Mouse (Mus musculus) lung, adult 18-20 months (tissue): ENCODE measurements around the gene Lekr1.

ENCODE experiments used
- DNase-seq, 2 experiments: peaks; one replicate each; pipeline ENCODE4 v3.0.0; 2022; ENCODE audit warnings: mixed read lengths in 2 of 2

Lekr1 gene

DNA sequence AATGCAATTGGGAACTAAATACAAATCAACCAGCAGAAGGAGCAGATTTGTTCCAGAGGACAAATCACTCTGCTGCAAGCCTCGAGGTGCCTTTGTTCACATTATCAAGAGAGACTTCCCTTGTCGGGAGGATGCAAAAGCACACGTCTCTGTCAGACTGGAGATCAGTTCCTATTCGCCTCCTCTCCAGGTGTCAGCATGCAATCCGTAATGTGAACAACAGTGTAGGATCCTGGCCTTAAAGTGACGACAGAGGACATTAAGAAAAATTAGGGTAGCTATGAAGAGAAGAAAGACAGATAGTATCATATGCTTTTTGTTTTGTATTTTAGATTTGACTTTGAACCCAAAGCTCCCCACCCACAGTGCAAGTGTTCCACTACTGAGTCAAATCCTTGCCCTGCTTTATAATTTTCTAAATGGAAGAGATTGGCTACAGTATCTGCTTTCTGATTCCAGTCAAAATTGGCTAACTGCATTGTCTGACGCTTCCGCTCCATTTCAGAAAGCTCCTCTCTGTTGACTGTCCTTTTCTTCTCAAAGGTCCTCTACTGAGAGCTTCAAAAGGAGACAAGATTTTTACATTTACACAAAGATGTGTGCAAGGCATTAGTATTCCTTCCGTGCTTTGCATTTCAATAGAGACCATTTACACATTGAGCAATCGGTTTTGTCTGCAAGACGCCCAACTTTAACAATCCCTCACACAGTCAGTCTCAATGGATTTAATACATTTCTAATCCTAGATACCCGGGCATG lies 8.9 kb upstream of the Lekr1 start:
- no peak for DNase-seq

DNA sequence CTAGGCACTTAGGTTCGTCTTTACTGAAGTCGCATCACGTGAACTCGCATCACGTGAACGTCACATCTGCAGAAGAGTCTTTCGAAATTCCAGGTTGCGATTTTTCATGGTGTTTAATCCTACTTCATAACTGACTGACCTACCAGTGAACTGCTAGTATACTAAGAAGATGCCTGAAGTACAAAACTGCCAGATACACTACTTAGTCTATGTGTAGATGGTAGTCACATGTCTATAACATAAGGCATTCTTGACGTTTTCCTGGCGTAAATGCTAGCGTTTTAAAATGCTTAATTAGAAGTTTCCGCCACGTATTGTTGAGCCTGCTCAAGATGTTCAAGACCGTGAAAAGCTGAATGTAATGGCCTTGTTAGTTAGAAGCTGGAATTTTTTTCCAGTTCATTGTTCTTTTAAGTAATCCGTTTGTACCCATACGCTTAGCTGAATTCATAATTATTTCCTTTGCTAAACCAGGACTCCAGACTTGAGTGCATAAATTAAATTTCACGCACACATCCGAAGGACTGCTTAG lies 7.9 kb upstream of the Lekr1 start:
- no peak for DNase-seq

DNA sequence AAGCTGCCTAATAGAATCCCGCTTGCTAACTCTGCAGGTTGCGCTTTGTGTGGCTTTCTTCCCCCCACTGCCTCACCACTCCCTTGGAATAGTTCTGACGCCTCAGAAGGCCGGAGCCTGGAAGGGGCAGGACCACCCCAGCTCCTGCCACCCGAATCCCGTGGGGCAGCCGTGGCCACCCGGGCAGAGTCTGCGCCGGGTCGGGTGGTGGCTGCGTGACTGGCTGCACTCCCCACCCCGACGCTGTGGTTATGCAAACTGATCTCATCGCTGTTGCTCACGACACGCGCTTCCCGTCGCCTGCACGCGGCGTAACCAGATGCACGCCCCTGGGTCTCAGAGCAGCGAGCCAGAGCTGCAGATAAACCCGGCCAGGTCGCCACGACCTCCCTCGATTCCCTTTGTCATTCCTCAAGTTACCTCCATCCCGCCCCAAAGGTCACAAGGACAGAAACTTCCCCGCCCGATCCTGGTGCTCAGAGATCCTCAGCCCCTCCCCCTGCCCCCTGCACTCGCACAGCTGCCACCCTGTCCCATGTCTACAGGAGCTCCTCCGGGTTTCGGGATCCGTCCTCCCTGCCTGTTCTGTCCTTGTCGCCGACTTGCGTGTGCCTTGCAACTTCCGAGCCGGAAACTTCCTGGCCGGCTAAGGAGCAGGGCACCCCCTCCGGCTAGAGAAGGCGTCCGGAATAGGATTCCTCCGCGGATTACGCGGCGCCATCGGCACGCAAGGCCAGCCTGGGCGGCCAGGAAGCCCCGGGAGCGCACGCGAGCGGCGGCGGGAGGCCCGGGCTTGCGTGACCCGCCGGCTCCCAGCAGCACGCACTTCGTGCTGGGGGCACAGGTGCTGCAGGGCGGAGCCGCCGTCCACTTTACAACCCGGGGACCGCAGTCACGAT lies 7.1 kb upstream of the Lekr1 start:
- DNase-seq, result peak; percentile 78 to 82

DNA sequence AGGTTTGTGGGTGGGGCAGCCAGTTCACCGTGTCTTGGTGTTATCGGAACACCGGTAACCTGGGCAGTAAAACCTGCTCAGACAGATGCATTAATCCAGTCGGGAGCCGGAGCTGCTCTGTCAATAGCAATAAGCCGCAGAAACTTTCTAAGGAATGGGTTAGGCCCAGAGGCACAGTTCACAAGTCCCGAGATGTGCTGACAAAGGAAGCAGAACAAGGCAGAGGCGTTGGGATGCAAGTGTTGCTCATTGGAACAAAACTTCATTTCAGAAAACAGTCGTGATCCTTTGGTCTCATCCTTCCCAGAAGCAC lies 6.5 kb upstream of the Lekr1 start:
- DNase-seq, result no peak

DNA sequence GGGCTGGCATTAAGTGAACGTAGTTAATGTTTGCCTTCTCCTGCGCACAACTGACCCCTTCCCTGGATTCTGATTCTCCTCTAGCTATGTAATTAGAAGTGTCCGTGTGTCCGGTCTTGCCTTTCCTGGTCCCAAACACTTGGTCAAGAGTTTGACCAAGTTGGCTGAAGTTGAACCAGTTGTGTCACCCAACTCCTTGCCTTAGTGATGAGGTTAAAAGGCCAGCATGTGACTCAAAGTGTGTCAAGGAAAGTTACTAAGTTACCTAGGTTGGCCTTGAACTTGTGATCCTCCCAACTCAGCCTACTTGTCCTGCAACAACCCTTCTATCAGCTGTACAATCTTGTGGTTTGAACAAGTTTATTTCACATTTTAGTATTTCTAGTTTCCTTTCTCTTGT lies 5.7 kb upstream of the Lekr1 start:
- no peak for DNase-seq

DNA sequence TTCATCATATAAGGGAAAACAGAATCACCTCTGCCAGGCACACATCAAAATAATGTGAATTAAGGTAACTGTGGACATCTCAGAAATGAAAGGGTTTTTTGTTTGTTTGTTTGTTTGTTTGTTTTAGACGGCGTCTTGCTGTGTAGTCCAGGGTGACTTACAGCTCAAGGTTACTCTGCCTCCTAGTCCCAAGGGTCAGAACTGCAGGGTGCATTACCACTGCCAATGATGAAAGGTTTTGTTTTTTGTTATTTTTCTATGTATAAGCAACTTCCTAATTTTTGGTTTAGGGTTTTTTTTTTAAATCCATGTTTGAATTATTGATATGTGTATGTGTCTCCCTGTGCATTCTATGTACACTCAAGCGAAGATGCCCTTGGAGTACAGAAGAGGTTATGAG lies 4.3 kb upstream of the Lekr1 start:
- DNase-seq, result no peak

DNA sequence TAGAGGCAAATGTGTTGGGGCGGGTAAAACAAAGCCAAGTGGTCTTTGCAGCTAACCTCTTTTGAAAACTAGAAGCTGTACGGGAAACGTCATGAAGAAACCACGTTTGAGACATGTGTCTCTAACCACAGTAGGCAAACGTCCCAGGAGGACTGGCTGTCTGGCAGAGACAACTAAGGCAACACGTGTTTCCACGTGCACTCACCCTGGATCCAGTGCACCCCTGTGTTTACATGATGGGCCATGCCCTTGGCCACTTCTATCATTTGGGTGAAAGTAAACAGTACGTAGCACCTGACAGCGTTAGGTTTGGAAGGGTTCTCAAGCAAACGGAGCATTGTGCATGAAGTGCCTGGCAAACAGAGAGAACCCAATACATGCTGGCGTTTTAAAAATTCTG lies 2.9 kb upstream of the Lekr1 start:
- peak; percentile 50 to 69 for DNase-seq

DNA sequence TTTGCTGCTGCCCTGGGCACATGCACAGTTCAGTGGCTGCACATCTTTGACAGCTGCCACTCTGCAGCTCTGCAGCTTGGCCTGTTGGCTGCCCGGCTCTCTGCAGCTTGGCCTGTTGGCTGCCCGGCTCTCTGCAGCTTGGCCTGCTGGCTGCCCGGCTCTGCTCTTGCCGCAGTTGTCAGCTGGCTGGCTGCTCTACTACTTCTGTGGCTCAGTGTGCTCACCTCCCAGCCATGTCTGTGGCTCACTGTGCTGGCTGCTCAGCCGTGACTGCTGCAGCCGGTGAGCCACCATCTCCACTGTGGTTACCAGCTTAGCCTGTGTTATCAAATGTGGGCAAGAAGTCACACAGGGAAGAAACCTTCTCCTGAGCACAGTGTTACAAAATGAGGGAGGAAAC lies 4.2 kb downstream of the Lekr1 start:
- no peak for DNase-seq

DNA sequence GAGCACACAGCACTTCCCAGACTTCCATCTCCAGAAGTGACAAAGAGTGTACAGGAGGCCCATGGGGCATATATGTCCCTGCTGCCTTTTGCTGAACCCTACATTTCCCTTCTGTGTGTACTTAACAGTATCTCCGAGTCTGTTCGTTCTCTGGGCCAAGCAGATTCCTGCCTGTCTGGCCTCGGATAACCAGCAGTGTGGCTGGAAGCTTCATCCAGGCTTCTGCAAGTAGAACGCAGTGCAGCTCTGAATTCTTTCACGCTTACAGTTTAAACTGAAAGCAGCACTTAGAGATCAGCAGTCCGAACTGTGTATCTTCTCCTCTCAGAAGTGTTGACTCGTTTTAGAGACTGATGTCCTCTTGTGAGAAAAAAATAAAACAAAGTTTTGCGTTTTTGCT lies 7.7 kb downstream of the Lekr1 start:
- DNase-seq, result peak in 1 of 2 experiments; percentile 8

DNA sequence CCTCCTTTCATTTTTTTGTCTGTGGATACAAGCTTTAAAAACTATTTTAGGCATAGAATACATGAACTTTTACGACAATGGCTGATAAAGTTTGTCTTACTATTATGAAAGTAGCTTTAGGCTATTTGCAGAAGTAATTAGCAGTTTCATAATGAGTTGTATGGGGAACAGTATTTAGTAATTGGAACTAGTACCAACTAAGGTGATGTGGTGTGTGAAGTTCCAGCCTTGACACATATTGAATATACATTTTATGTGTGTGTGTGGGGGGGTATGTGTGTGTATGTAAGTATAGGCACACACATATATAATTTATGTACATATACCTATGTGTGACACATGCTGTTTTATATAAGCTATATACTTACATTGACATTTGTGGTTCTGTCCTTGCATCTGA lies 14.6 kb downstream of the Lekr1 start:
- no peak for DNase-seq

DNA sequence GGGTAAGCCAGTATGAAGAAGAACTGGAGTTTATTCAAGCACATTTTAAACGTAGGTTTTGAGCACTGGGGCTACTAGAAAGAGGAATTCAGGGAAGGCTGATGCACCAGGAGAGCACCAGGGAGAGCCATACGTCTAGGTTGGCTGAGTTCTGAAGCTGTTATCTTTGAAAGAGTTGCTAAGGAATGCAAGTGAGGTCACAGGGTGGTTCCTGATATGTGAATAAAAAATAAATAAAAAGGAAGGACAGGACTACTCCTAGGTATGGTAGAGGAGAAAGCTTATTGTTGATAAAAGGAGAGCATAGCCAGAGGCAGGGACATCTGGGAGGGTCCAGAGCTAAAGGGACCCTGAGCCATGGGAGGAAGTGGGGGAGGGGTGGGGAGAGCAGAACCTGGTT lies 23.7 kb downstream of the Lekr1 start:
- DNase-seq, result no peak

DNA sequence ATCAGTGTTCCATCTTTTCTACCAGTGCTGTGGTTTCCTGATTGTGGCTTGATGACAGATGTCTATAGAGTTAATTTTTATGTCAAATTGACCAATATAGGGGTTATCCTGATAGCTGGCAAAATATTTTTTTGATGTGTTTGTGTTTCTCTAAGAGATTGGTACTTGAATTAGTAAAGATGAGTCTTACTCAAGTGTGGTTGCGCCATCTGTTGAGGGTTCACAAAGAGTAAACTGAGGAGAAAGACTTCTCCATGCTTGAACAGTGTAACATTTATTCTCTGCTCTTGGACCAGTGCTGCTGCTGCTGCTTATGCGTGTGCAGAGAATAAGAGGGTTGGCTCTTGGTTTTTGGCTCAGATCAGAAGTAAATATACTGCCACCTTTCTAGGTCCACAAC lies 24.8 kb downstream of the Lekr1 start:
- DNase-seq, result no peak

DNA sequence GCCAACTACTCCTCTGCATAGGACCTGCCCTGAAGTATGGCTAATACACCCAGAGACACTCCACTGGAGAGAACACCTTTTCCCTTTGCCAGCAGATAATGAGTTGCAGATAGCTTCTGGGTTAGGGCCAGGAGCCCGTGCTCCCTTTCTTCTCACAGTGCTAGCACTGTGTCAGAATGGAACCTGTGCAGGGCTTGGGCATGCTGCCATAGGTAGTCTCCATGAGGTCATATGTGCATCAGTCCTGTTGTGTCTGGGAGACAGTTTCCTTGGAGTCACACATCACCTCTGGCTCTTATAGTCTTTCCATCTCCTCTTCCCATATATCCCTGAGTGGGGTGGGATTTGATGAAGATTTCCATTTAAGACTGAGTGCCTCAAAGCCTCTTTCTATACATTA lies 33.7 kb downstream of the Lekr1 start:
- no peak for DNase-seq

DNA sequence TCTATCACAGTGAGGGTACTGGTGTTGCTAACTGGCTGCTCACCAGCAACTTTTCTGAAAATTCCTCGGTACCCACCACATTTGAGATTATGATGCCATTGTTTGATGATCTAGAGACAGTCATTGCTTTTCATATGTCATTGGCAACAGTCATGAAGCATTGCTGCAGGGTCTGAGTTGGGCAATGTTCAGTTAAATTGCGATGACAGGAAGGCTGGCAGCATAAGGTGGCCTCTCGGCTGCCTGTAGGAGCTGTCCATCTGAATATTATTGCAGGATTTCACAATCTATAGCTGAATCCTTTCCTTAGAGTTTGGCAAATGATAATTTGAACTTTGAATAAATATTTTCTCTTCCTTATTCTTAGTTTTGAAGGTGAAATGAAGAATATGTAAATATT lies 48.3 kb downstream of the Lekr1 start:
- DNase-seq, result no peak

DNA sequence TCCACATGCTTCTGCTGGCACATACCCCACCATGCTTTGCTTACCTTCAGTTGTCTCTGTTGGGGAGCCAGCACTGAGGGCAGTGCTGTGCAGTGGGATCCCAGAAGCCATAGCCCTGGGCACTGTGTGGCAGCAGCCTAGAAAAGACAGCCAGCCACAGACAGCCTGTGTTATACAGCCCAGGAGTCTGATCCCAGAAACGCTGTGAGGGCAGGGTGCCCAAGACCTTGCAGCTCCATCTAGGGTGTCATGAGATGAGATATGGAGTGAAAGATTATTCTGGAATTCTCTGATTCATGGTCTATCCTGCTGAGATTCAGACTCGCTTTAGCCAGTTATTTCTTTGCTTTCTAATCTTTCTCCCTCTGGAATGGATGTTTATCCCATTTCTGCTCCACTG lies 51.4 kb downstream of the Lekr1 start:
- no peak for DNase-seq

DNA sequence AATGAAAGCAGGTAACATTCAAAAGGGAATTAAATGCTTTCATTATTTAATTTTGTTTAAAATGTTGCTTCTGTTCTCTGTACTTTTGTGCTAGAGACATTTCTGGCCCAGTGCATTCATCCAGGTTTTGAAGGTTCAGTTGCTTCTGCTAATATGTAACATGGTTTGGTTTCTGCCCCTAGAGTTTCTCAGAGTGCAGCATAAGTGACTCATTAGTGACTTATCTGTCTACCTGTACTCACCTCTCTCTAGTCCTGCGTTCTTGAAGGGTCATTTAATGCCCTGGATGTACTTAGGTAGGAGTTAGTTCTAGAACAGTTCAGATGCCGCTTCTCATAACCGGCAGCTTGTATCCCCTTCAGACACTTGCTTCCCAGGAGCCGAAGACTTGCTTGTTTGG lies 56.9 kb downstream of the Lekr1 start:
- DNase-seq, result no peak

DNA sequence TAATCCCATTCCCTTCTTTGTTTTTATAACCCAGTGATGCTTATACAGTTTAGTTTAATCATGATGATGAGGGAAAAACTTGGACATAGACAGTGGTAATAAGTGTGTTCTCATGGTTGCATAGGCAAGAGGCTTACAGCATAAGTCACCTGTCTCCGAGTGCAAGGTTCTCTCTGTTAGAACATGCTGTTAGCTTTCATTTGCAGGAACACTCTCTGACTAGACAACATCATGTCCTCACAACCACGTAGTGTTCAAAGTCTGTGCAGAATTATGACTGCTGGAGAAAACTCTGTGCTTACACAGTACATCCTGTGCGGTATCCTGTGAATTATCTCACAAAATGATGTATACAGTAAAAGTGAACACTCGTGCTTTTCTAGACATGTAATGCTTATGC lies 57.6 kb downstream of the Lekr1 start:
- no peak for DNase-seq

DNA sequence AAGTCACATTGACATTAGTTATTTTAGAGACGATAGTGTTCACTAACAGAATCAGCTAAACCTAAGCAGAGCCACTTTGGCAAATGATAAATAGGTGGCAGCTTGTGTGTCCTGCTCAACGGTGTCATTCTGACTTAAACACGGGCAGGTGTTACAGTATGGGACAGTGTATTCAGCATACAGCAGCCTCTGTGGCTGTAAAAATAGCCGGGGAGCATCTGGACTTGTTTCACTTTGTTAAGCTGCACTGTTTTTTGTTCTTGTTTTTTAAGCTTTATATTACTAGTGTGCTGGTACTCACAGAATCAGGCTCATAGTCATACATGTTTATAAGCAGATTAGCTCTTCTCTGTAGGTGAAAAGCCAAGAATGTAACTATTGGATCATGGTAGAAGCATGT lies 71.8 kb downstream of the Lekr1 start:
- no peak for DNase-seq

DNA sequence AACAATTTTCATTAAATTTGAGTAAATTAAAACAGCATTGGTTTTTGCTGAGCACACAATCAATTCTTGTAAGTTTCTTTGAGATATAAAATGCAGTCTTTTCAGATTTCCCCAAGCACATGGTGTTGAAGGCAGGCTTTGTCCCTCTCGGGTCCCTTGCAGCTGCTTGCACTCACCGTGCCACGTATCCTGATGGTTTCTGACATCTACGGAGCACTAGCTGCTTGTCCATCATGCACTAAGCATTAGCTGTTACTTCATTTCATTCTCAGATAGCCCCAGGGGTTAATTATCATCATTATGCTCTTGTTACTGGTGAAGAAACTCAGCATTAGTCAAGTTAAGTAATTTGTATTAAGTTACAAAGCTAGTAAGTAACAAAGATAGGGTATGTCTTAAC lies 78.9 kb downstream of the Lekr1 start:
- DNase-seq, result no peak

DNA sequence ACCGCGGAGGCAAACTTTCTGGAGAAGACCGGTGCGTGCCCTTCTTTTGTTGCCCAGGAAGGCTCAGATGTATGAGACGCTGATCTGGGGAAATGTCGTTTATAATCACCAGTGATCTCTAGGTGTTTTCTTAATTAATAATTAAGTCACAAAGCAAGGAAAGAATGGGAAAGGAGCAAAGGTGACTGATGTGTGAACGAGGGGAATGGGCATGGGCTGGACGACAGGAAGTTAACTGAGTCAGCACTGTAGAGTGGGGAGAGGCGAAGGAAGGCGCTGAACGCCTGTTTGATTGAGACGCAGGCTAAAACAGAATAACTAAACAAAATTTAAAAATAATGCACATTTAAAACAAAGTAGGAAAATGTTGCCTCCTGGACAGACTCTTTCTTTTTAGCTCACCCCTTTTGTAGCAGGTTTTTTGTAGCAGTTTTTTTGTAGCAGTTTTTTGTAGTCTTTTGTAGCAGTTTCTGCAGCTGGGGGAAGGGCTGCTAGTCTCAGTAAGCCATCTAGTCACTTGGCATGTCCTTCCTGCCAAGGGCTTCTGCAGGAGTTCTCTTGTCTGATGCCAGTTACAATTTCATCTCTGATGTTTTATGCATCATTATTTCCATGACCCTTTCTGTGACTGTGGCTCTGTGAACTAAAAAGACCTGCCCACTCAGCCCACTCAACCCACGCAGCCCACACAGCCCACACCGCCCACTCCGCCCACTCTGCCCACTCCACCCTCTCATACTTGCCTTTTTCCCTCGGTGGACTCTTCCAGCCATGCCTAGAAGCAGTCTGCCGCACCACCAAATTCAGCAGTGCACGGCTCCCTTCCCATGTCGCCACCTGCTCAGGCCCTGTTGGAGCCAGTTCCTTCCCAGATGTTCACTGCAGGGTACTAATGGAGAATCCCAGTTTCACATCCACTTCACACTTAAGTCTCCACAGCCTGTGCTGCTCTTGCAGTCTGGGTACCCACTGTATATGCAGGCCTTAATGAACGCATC lies 98.8 kb downstream of the Lekr1 start:
- DNase-seq, result no peak

DNA sequence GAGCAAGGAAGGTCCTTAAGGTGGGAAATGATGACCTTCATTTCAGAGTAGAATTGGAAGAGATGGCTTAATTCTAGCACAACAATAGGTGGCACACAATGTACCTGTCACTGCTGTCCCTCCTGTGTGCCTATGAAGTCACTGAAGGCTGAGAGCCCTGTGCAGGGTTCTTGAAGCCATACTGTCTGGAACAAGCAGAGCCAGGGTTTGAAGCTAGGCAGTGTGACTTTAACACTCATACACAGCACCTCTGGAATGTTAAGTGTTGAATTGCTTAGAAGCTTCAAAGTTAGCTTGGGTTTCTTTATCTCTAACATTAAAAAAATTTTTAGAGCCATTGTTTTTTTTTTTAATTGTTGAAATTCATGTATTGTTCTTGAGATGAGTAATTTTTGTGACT lies 100.4 kb downstream of the Lekr1 start:
- no peak for DNase-seq

DNA sequence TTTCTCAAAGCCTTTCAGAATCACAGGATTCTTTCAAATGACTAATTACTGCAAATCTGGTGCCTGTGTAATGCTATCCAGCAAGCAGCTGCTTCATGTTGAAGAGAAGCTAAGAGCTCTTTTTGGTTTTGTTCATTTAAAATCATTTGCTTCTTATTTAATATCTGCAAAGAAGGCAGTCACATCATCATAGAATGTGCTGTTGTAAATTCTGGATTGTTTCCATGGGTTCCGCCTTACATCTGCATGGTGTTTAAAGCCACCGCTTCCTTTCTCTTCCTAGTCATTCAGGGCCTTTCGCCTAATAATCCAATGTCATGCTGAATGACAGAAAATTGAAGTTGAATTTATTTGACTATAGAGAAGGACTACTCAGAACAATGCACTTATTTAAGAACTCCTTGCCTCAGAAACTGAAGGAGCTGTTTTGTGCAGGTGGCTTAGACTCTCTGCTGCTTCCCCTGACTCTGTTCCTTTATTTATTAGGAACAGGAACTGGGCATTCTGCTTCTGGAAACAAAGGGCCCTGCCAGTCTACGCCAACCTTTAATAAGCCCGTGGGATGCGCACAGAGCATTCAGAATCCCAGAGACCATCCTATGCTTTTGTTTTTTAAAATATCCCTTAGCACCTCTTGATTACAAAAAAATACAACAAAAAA lies 101.3 kb downstream of the Lekr1 start:
- DNase-seq, result no peak
